Mouse (Mus musculus): Measurements from ENCODE around the gene Ugt1a6b. TPM values are rescaled to one million over a fixed set of nuclear protein-coding genes. Genes with fewer than 3 reads are reported as not detected.

Gene Ugt1a6b
- polyA plus RNA-seq, 1 experiment from 2014 or later, result 2.2 TPM

- H3K27me3 ChIP-seq, result no peaks in the 10 kb centered on the region
- no peak overlapping the region for H3K9ac ChIP-seq
- WGBS, result 82% methylated on average over 10 of the region's 10 CpGs
- no peak overlapping the region for H3K4me2 ChIP-seq
- H3K36me3 ChIP-seq, result peaks cover 29% of the 10 kb centered on the region
- ATAC-seq (ENCODE audit: low FRiP score), result no peak
- H3K9me3 ChIP-seq, result peaks cover 62% of the 10 kb centered on the region
- H3K4me1 ChIP-seq (replicated peaks), result peaks cover 16% of the 10 kb centered on the region
- H3K4me3 ChIP-seq, result no peak overlapping the region
- no peak overlapping the region for H3K27ac ChIP-seq
Observed at GRCm38 (mm10) chr1:88256886-88257663, 154.0 kb downstream of the Ugt1a6b start.

GRCm38 (mm10) chr1:88257681-88258080, 154.6 kb downstream of the Ugt1a6b start:
- no peak overlapping the region for H3K4me3 ChIP-seq
- peaks cover 56% of the 10 kb centered on the region for H3K9me3 ChIP-seq
- 79% methylated on average over 6 of the region's 6 CpGs for WGBS
- H3K4me2 ChIP-seq, result no peak overlapping the region
- H3K9ac ChIP-seq, result no peak overlapping the region
- no peak for ATAC-seq (ENCODE audit: low FRiP score)
- no peak overlapping the region for H3K27ac ChIP-seq
- no peaks in the 10 kb centered on the region for H3K27me3 ChIP-seq
- peaks cover 35% of the 10 kb centered on the region for H3K36me3 ChIP-seq
- peaks cover 22% of the 10 kb centered on the region for H3K4me1 ChIP-seq (replicated peaks)

- Histone ChIP-seq H3K4me2 (no peak overlapping the region), H3K36me3 (peaks cover 42% of the 10 kb centered on the region), H3K4me1 (replicated peaks) (peaks cover 22% of the 10 kb centered on the region), H3K4me3 (no peak overlapping the region), H3K27me3 (no peaks in the 10 kb centered on the region), H3K27ac (no peak overlapping the region), H3K9ac (no peak overlapping the region), H3K9me3 (peaks cover 50% of the 10 kb centered on the region)
- ATAC-seq (ENCODE audit: low FRiP score), result no peak
- 69% methylated on average over 6 of the region's 6 CpGs for WGBS
Observed at GRCm38 (mm10) chr1:88258361-88258760, 155.3 kb downstream of the Ugt1a6b start.

GRCm38 (mm10) chr1:88258881-88259642, 156.0 kb downstream of the Ugt1a6b start:
- Histone ChIP-seq H3K36me3 (peaks cover 49% of the 10 kb centered on the region), H3K4me3 (no peak overlapping the region), H3K27me3 (no peaks in the 10 kb centered on the region), H3K4me2 (no peak overlapping the region), H3K9me3 (peaks cover 43% of the 10 kb centered on the region), H3K27ac (0 out of 2 replicates have a peak overlapping the region, but pooled peaks have one; percentile 0), H3K4me1 (replicated peaks) (peaks cover 22% of the 10 kb centered on the region), H3K9ac (0 out of 2 replicates have a peak overlapping the region, but pooled peaks have one; percentile 0)
- WGBS, result 78% methylated on average over 8 of the region's 8 CpGs
- peak; percentile 3 for ATAC-seq (ENCODE audit: low FRiP score)

- H3K27me3 ChIP-seq, result no peaks in the 10 kb centered on the region
- WGBS, result 78% methylated on average over 4 of the region's 4 CpGs
- H3K4me2 ChIP-seq, result no peak overlapping the region
- peaks cover 22% of the 10 kb centered on the region for H3K4me1 ChIP-seq (replicated peaks)
- H3K4me3 ChIP-seq, result no peak overlapping the region
- H3K27ac ChIP-seq, result 0 out of 2 replicates have a peak overlapping the region, but pooled peaks have one; percentile 0
- peaks cover 37% of the 10 kb centered on the region for H3K9me3 ChIP-seq
- H3K9ac ChIP-seq, result 0 out of 2 replicates have a peak overlapping the region, but pooled peaks have one; percentile 0
- peaks cover 54% of the 10 kb centered on the region for H3K36me3 ChIP-seq
- ATAC-seq (ENCODE audit: low FRiP score), result peak; percentile 4
Observed at GRCm38 (mm10) chr1:88259643-88260024, 156.6 kb downstream of the Ugt1a6b start.

- Histone ChIP-seq H3K4me1 (replicated peaks) (peaks cover 22% of the 10 kb centered on the region), H3K9ac (no peak overlapping the region), H3K27me3 (no peaks in the 10 kb centered on the region), H3K27ac (no peak overlapping the region), H3K36me3 (peaks cover 59% of the 10 kb centered on the region), H3K4me2 (no peak overlapping the region), H3K9me3 (peaks cover 32% of the 10 kb centered on the region), H3K4me3 (no peak overlapping the region)
- ATAC-seq (ENCODE audit: low FRiP score), result peak; percentile 7; the same call in 1 of the 2 replicates
- 80% methylated on average over 6 of the region's 6 CpGs for WGBS
Observed at GRCm38 (mm10) chr1:88260114-88260513, 157.1 kb downstream of the Ugt1a6b start.

GRCm38 (mm10) chr1:88260604-88261377, 157.7 kb downstream of the Ugt1a6b start:
- Histone ChIP-seq H3K9ac (no peak overlapping the region), H3K36me3 (peaks cover 66% of the 10 kb centered on the region)
- WGBS, result 84% methylated on average over 10 of the region's 10 CpGs

GRCm38 (mm10) chr1:88261706-88262105, 158.7 kb downstream of the Ugt1a6b start:
- no peak overlapping the region for H3K27ac ChIP-seq
- no peak overlapping the region for H3K4me3 ChIP-seq
- H3K4me2 ChIP-seq, result no peak overlapping the region
- peaks cover 16% of the 10 kb centered on the region for H3K9me3 ChIP-seq
- no peak overlapping the region for H3K9ac ChIP-seq
- H3K36me3 ChIP-seq, result peaks cover 75% of the 10 kb centered on the region
- H3K27me3 ChIP-seq, result no peaks in the 10 kb centered on the region
- 88% methylated on average over 7 of the region's 7 CpGs for WGBS
- peaks cover 22% of the 10 kb centered on the region for H3K4me1 ChIP-seq (replicated peaks)
- no peak for ATAC-seq (ENCODE audit: low FRiP score)

More at GRCm38 (mm10) chr1:88260604-88261377, 157.7 kb downstream of the Ugt1a6b start:
- Histone ChIP-seq H3K4me1 (replicated peaks) (peaks cover 22% of the 10 kb centered on the region), H3K27ac (no peak overlapping the region), H3K4me2 (no peak overlapping the region), H3K4me3 (no peak overlapping the region), H3K27me3 (no peaks in the 10 kb centered on the region), H3K9me3 (peaks cover 25% of the 10 kb centered on the region)
- ATAC-seq (ENCODE audit: low FRiP score), result no peak

- no peak for ATAC-seq (ENCODE audit: low FRiP score)
- WGBS, result 83% methylated on average over 4 of the region's 4 CpGs
Observed at GRCm38 (mm10) chr1:88262255-88262654, 159.2 kb downstream of the Ugt1a6b start.

GRCm38 (mm10) chr1:88262961-88263360, 159.9 kb downstream of the Ugt1a6b start:
- Histone ChIP-seq H3K4me3 (no peak overlapping the region), H3K36me3 (peaks cover 88% of the 10 kb centered on the region), H3K27ac (no peak overlapping the region), H3K4me2 (no peak overlapping the region), H3K4me1 (replicated peaks) (peaks cover 22% of the 10 kb centered on the region), H3K27me3 (no peaks in the 10 kb centered on the region), H3K9me3 (peaks cover 5% of the 10 kb centered on the region), H3K9ac (no peak overlapping the region)
- no peak for ATAC-seq (ENCODE audit: low FRiP score)
- 79% methylated on average over 6 of the region's 6 CpGs for WGBS

More at GRCm38 (mm10) chr1:88262255-88262654, 159.2 kb downstream of the Ugt1a6b start:
- Histone ChIP-seq H3K4me1 (replicated peaks) (peaks cover 22% of the 10 kb centered on the region), H3K9ac (no peak overlapping the region), H3K36me3 (peaks cover 81% of the 10 kb centered on the region), H3K4me3 (no peak overlapping the region), H3K27me3 (no peaks in the 10 kb centered on the region), H3K27ac (no peak overlapping the region), H3K4me2 (no peak overlapping the region), H3K9me3 (peaks cover 12% of the 10 kb centered on the region)

- Histone ChIP-seq H3K4me3 (no peak overlapping the region), H3K4me2 (no peak overlapping the region), H3K36me3 (peaks cover 96% of the 10 kb centered on the region), H3K9ac (no peak overlapping the region), H3K27ac (no peak overlapping the region), H3K27me3 (no peaks in the 10 kb centered on the region), H3K4me1 (replicated peaks) (peaks cover 18% of the 10 kb centered on the region), H3K9me3 (no peaks in the 10 kb centered on the region)
- 92% methylated on average over 5 of the region's 5 CpGs for WGBS
- no peak for ATAC-seq (ENCODE audit: low FRiP score)
Observed at GRCm38 (mm10) chr1:88263778-88264177, 160.7 kb downstream of the Ugt1a6b start.
